Mouse (Mus musculus) liver, adult 2 months (tissue): ENCODE results near the gene Olfr955.

Experiments used
- CTCF ChIP-seq: fragments of 200-500 bp; IDR thresholded peaks from 2 replicates; pipeline ENCODE4 v1.5.1; 2011; ENCODE audit warnings: low read depth, low read length, control low read depth
- POLR2A ChIP-seq: fragments of 200-500 bp; IDR thresholded peaks from 2 replicates; pipeline ENCODE4 v1.6.1; 2011; ENCODE audit warnings: low read length, control low read depth; ENCODE audit not compliant: insufficient read depth; ENCODE audit errors: extremely low read depth

DNA sequence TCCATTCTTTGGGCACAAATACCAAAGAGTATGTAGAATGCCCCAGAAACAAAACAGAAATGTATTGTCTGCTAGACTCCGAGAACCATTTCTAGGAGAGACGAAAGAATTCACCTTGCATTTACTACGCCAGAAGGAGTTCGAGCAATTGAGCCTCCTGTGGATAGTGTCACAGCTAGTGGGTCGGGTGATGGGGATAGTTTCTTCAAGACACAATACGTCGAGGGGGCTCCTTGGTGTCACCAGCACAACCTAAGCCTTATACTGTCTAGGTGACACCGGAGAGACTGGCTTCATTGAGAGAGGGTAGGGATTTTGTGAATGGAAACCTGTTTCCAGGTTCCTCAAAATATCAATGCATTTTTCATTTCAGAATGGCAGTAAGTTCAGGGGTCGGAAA, 37.7 kb upstream of the Olfr955 start:
- TF ChIP-seq CTCF (no peak), POLR2A (no peak)
